Mouse (Mus musculus): ENCODE measurements around the gene Tnnc1. TPM values are rescaled to one million over a fixed set of nuclear protein-coding genes. Genes with fewer than 3 reads are reported as not detected.
A peak's percentile ranks its signal among the peaks of the same experiment; 100 is the strongest.

The Tnnc1 gene
- 100 to 1,000 TPM; 451 to 634 (median 529) TPM for total RNA-seq (2022)

DNA sequence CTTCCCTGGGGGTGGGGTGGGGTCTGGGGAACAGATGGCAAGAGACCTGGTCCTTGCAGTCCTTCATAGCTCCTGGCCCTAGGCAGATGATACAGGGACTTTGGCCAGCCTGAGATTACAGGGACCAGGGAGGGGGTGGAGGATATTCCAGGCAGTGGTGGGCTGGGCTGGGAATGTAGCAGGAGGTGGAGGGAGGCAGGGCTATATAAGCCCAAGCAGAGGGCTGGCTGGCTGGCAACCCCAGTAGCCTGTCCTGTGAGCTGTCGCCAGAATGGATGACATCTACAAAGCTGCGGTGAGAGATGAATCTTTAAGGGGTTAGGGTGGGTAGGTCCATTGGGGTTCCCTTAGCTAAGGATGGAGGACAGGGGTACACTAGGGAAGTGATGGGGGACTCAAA is at the start of gene Tnnc1:
Tnnc1 (plus strand) TSS at position 229 of the 400 bp plus-strand sequence.
- no peak for DNase-seq (ENCODE audit: low spot score in 2 of 2)

DNA sequence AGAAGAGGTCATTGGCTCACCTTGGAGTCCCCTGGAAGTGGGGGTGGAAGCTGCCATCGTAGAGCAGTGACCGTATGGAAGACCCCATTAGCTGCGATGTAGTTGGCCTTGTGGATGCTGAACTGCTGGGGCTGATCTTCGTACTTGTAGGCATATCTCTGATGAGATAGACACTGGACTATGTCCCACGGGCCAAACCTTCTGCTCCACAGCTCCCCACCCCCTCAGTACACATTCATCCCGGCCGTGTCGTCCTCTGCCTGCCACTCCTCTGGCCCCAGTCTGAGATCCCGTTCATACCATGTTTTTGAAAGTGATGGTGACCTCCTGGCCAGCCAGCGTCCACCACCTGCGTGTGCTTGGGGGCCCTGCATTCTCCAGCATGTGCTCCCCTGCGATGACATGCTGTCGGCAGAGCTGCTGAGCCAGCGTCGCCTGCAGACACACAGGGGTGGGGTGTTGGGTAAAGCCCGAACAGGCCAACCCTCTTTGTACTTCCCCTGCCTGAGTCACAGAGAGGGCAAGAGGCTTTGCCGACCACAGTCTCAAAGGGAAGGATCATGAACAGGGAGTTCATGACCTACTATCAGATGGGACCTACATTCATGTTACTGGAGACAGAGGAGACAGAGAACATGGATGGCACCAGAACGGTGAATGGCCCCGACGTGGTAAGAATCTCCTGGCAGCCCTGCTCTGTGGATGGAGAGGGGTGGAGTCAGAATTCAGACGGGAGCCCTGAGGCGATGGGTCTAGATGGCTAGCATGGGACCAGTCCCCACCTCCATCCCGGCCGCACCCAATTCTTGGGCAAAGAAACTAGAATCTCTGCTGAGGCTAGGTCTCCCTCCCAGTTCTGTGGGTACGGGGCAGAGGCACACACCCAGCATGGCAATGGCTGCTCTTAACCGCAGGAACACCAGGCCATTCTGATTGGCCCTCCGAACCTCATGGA is 47.6 kb upstream of the Tnnc1 start:
- DNase-seq (ENCODE audit: low spot score in 2 of 2), result no peak

DNA sequence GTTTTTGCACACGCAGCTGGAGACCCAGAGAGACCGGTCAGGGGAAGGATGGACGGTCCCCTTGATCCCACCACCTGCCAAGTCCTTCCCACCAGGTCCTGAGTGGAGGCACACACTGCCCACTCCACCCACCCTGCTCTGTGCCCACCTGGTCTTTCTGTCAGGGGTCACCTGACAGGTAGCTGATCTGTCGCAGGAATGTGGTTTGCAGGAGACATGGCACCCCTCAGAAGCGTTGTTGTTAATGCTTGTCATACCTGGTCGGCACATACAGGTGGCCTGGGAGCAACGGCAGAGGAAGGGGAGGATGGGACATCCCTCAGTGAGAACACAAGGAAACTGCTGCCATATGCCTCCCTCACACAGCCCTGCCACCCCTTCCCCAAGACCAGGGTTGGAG is 46.9 kb upstream of the Tnnc1 start:
- DNase-seq (ENCODE audit: low spot score in 2 of 2), result no peak

DNA sequence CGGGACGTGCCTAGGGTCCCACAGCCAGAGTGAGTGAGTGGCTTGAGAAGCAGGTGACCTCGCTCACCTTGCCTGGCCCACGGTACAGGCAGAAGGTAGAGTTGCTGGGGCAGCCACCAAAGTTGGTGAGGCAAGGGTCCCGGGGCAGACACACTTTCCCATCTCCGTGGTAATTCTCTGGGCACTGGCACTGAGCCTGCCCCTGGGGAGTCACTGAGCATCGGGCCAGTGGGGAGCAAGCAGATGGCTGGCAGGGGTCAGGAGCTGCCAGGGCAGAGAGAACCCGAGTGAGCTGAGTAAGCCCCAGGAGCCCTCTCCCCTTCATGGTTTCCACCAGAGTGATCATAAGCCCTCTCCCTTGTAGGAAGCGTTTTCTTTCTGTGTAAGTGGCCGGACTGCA is 46.5 kb upstream of the Tnnc1 start:
- DNase-seq (ENCODE audit: low spot score in 2 of 2), result no peak

DNA sequence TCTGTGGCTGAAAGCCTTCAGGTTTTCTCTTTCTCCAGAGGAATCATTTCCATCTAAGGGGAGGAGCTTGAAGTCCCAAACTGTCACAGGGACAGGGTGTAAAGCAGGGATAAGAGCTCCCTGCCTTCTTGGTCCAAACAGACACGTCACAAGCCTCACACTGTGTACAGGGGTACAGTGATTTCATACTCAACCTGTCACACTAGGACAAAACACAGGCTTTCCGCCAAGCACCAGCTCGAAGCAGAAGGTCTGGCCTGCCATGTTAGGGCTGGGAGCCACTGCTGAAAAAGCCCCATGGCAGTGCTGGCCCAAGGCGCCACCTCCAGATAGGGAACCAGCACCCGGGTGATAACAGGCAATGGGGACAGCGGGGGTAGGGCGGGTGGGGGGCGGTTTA is 44.0 kb upstream of the Tnnc1 start:
- DNase-seq (ENCODE audit: low spot score in 2 of 2), result no peak

DNA sequence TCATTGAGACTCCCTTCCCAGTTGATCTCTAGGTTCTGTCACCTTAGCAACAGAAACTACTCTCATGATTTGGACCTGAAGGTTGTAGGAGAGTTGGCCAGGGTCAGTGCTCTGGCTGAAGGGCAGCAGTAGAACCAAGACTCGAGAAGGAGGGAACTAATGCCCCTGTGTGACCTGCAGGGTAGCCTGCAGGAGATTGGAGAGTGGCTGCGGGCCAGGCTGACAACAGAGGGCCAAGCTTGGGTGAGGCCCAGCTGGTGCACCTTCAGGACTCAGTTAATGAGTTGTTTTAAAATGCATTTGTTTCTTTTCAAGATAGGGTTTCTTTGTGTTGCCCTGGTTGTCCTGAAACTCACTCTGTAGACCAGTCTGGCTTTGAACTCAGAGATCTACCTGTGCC is 43.1 kb upstream of the Tnnc1 start:
- no peak for DNase-seq (ENCODE audit: low spot score in 2 of 2)

DNA sequence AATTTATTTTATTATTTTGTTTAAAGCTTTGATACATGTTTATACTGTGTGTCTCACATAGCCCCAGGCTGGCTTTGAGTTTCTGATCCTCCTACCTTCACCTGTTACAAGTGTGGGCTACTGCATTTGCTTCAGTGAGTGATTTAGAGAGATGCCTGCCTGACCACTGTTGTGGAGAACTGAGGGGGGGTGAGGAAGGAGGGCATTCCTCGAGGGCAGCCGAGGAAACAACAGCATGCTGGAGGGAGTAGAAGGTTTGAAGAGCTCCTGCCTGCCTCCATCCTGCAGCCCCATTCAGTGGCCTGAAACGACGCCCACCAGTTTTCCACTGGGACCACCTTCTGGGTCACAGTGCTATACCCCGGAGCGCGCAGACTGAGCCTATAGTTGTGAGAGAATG is 42.7 kb upstream of the Tnnc1 start:
- DNase-seq (ENCODE audit: low spot score in 2 of 2), result no peak

DNA sequence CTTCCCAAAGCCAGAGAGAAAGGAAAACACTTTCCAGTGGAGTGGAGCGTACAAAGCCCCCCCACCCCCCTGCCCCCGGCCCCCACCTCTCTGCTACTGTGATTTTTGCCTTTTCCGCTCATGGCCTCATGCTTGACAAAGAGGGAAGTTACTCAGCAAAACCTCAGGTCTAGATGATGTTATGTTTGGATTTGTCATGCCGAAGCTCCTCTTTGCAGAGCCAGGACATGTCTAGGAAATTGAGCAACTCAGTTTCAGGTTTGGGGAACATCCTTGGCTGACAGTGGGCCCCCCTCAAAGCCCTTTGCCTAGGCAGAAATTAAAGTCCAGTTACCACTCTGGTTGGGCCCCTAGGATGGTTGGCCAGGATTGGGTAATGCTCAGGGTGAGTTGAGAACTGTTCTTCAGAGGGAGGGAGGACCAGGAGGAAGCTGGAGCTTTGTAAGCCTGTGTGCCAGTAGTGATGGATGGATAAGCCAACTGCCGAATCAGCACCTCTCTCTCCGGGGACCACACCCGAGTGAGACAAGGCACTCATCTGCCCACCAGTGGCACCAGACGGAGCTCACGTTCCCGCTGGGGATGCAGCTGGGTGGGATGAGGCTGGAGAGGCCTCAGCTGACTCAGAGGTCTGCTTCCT is 42.0 kb upstream of the Tnnc1 start:
- DNase-seq (ENCODE audit: low spot score in 2 of 2), result no peak

DNA sequence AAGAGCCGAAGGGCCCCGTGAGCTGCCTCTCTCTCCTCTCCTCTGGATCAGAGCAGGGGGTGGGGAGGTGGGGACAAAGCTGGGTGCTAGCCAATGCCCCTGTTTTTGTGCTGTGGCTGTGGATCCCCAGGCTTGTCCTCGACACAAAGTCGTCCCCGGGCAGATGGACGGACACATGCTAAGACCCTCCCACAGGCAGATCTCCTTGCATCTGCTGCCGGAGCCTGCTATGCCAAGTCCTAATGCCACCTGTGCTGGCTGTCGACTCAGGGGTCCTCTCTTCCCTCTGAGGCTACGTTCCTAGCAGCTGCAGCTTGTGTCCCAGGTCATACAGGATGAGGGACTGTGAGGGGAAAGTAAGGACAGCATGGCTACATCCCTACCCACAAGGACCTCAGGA is 41.3 kb upstream of the Tnnc1 start:
- DNase-seq (ENCODE audit: low spot score in 2 of 2), result no peak

DNA sequence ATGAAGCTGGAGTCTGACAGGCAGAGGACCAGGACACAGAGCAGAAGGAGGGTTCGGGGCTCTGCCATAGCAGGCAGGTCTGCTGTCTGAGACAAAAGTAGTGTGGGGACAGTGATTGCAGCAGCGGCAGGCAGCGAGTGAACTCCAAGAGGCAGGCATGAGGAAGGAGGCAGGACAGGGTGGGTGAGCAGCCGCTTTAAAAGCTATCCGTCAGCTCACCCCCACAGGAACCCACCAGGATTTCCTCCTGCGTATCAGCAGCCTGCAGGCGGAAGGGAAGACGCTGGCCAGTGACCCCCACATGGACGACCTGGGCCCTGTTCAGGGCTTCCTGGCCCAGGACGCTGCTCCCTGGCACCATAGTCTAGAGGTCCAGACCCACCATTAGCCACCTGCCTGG is 39.7 kb upstream of the Tnnc1 start, which contains the start of gene Stab1:
Stab1 (minus strand) TSS at position 217 of the 400 bp plus-strand sequence.
- DNase-seq (ENCODE audit: low spot score in 2 of 2), result no peak

DNA sequence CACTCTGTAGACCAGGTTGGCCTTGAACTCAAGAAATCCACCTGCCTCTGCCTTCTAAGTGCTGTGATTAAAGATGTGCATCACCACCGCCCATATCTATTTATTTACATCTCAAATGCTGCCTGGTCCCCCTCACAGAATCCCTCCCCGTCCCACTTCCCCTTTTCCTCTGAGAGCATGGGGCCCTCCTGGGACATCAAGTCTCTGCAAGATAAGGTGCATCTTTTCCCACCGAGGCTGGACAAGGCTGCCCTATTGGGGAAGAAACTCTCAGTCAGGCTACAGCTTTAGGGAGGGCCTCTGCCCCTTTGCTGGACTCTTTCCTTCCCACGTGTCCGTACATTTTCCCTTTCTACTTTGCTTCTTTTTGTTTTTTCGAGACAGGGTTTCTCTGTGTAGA is 38.6 kb upstream of the Tnnc1 start:
- DNase-seq (ENCODE audit: low spot score in 2 of 2), result no peak

DNA sequence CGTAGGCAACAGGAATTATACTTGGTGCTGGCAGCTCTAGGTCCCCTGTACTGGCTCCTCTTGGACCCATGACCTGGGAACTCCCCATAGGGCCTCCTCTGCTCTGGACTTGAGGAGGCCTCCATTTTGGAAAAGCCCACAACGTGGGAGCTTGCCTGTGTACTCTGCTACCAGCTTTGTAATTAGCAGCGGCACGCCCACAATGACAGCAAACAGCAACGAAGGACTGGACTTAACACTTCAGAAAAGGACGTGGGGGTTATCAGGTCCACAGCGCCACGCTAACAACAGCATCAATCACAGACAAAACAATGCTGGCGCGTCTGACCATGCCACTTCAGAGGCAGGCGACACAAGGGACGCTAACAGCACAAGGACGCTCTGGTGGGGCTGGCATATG is 37.1 kb upstream of the Tnnc1 start:
- no peak for DNase-seq (ENCODE audit: low spot score in 2 of 2)

DNA sequence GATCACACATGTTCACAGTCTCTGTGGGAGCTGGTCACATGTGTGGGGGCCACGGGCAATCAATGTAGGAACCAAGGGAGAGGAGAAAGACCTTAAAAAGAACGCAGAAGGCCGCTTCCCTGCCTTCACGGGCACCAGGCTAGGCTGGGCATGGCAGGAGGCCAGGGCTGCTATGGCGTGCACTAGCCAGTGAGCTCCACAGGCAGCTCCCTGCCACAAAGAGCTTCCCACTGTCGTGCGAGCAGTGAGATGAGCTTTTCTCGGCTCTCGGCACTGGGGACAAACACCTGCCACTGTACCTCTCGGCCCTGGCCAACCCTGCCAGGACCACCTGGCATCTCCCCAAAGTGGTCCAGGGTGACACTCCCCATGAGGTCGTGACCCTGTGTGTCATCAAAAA is 36.7 kb upstream of the Tnnc1 start:
- DNase-seq (ENCODE audit: low spot score in 2 of 2), result no peak

DNA sequence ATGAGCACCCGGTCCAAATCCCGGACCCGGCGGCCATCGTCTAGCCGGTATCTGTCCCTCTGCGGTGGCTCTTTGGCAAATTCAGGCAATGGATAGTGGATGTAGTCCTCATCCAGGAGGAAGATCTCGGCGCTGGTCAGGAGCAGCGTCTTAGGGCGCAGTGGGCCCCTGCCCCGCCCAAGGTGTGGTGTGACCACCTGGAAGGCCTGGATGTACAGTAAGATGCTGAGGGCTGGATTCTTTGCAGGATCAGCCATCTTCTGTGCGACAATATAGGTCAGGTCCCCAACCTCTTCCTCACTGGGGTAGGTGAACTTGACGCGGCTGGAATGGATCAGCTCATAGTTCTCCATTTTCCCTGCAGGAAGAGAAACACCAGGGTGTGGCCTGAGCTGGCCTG is 36.3 kb upstream of the Tnnc1 start:
- DNase-seq (ENCODE audit: low spot score in 2 of 2), result no peak

DNA sequence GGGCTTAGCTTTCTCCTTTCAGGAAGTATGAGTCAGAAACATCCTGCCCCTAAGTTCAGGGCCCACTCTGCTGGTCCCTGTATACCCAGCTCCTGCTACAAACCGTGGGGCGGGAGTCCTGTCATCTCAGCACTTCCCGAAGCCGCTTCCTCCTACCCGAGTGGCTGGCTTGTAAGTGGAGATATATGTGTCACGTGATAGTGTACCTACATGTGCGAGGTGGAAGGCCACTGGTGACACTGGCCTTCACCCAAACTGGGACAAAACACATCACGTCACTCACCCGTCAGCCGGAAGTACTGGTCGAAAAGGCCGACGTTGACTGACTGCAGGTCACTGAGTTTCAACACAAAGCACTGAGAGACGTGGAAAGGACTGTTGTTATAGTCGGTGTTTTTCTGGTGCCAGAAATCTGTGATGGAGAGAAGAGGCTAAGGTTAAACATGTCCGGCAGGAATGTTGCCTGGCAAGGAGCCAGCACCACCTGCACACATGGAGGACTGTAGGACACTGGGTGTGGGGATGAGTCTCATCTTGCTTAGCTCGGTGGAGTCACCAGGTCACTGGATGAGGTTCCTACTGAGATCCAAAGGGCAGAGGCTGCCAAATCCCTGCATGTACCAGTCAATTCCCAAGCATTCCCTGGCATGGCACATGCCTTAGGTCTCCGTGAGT is 35.2 kb upstream of the Tnnc1 start:
- no peak for DNase-seq (ENCODE audit: low spot score in 2 of 2)

DNA sequence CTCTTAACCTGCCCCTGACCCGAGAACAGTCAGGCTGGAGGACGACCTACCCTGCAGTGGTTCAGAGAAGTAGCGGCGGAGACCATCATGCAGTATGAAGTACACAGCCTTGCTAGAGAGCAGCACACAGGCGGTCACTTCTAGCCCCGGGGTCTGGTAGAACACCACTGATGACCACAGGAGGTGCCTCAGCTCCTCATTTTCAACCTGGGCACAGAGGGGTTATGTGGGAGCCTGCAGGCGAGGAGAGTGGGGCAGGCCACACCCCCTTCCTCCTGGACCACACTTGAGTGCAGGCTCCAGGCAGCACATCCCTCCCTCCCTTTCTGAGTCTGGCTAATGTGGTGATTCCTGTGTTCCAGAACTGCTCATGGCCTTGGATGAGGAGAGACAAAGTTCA is 34.6 kb upstream of the Tnnc1 start:
- DNase-seq (ENCODE audit: low spot score in 2 of 2), result no peak

DNA sequence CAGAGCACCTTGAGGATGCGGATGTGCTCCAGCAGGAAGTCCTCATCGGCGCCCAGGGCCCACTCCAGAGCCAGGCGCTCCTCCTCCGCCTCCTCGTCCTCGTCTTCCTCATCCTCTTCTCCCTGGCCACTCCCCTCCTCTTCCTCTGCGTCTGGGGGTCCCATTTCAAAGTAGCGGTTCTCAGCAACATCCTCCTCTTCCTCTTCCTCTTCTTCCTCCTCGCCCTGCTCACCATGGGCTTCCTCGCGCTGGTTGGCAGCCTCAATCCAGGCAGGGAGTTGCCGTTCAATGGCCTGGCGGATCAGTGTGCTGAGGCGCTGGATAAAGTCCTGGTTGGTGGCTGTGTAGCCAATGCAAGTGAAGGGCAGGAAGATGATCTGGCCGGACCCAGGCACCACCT is 30.8 kb upstream of the Tnnc1 start:
- no peak for DNase-seq (ENCODE audit: low spot score in 2 of 2)

DNA sequence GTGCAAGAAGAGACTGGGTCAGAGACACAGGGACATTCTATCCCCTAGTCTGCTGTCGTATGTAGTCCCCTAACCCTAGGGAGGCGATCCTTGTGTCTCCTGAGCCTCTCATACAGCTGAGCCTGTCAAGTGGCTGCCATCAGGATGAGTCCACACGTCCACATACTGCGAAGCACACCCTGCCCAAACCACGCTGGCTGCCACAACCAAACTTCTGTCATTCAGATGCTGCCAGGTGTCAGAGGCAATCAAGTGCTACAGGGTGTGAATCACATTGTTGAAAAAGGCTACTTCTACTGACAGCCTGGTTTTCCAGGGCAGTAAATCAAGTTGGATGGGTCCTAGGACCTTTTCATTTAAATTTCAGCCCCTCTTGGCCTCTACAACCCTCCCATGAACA is 30.4 kb upstream of the Tnnc1 start:
- no peak for DNase-seq (ENCODE audit: low spot score in 2 of 2)

DNA sequence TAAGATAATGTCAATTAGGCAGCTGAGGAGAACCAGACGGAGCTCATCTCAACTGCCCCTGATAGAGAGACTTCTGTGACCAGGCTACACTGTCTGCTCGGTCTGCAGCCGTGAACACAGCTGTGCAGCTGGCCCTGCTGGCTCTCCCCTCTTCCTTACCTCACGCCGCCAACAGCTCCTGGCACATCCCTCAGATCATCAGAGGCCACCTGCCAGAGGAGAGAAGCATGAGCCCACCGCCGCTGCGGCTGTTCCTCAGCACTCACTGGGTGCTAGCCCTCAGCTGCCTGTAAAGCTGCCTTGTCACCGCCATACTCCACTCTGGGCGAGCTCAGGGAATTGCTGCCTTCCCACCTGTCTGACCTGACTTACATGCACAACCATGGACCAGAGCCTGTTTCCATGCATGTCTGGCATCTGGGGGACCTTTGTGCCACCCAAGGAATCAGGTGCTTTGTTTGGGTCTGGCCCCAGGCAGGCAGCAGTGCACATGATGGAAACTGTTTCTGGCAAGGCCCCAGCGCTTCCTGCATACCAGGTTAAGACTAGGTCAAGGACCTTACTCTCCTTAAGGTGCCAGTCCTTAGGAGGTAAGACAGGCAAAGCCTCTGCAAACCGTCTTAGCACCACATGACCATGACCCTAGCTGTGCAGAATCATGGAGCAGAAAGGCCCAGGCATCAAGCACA is 28.3 kb upstream of the Tnnc1 start:
- peak in 1 of 2 experiments; percentile 59 for DNase-seq (ENCODE audit: low spot score in 2 of 2)

DNA sequence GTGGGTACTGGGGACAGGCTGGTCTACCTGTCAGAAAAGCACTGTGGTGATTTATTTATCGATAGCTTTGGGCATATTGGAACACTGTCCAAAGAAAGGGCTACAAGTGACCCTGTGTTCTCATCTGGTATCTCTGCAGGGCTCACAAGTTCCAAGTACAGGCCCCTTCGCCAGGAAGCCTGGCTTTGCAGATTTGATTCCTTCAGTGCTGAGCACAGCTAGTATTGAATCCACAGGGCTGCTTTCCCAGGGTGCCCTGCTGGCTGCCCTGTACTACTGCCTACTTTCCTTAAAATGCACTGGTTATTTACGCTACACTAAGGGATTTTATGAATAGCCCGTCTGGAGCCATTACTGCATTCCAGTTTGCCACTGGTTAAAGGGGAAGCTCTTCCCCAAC is 26.6 kb upstream of the Tnnc1 start:
- no peak for DNase-seq (ENCODE audit: low spot score in 2 of 2)

DNA sequence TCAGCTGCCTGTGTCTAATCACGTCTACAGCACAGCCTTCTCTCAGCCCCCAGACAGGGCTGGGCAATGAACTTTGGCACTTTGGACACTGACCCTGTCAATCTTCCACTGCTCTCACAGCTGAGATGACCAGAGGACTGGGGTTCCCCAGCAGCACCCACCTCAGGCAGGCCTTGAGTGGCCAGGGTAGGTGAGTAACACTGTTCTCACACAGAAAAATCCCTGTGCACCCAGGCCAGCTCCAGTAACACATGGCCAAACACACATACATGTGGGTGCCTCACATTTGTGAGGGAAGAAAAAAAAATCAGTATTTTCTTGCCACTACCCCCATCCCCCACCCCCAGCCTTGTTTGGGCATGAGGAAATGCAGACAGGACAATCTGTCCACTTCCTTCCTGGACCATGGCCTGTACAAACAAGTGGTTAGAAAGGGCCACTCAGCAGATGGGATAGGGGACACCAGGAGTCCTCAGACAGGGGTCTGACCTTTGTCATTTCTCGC is 25.3 kb upstream of the Tnnc1 start:
- DNase-seq (ENCODE audit: low spot score in 2 of 2), result no peak

Data from gastrocnemius, adult 8-10 months (tissue).